Mouse (Mus musculus): Measurements from ENCODE around the gene Ptprn. TPM values are rescaled to one million over a fixed set of nuclear protein-coding genes. Genes with fewer than 3 reads are reported as not detected.

Gene Ptprn
- total and polyA plus RNA-seq, 2 experiments from 2014 or later = 0.04 to 0.16 TPM

GRCm38 (mm10) chr1:75292476-75293330 is 28.4 kb upstream of the Ptprn start:
- 20% methylated on average over 12 of the region's 12 CpGs for WGBS

GRCm38 (mm10) chr1:75291321-75291720 is 27.0 kb upstream of the Ptprn start:
- Histone ChIP-seq H3K4me3 (ENCODE audit: low read depth, low read length) (no peak overlapping the region), H3K9me3 (replicated peaks; ENCODE audit: control insufficient read depth, low read length) (no peaks in the 10 kb centered on the region), H3K4me1 (ENCODE audit: control insufficient read depth, insufficient read depth) (no peaks in the 10 kb centered on the region), H3K27me3 (ENCODE audit: control insufficient read depth, insufficient read depth, low read length) (no peaks in the 10 kb centered on the region), H3K4me2 (ENCODE audit: low read depth, low read length) (no peak overlapping the region), H3K27ac (ENCODE audit: low read depth) (no peak overlapping the region), H3K9ac (replicated peaks; ENCODE audit: low read depth, low read length) (no peak overlapping the region), H3K36me3 (replicated peaks; ENCODE audit: control insufficient read depth, insufficient read depth, low read length) (no peaks in the 10 kb centered on the region)
- DNase-seq (ENCODE audit: low spot score) = no peak
- no peak for ATAC-seq (ENCODE audit: insufficient read depth, low read depth)
- 71% methylated on average over 8 of the region's 8 CpGs for WGBS
- TF ChIP-seq CTCF (IDR thresholded peaks at IDR 0.05; ENCODE audit: low read depth) (no peak), EP300 (IDR thresholded peaks at IDR 0.05; ENCODE audit: low read depth) (no peak)

More at GRCm38 (mm10) chr1:75292476-75293330, 28.4 kb upstream of the Ptprn start:
- DNase-seq (ENCODE audit: low spot score) (peak; percentile 35), ATAC-seq (ENCODE audit: insufficient read depth, low read depth) (peak; percentile 43)
- Histone ChIP-seq H3K4me3 (ENCODE audit: low read depth, low read length) (no peak overlapping the region), H3K27me3 (ENCODE audit: control insufficient read depth, insufficient read depth, low read length) (no peaks in the 10 kb centered on the region), H3K4me1 (ENCODE audit: control insufficient read depth, insufficient read depth) (no peaks in the 10 kb centered on the region), H3K9ac (replicated peaks; ENCODE audit: low read depth, low read length) (no peak overlapping the region), H3K36me3 (replicated peaks; ENCODE audit: control insufficient read depth, insufficient read depth, low read length) (no peaks in the 10 kb centered on the region), H3K27ac (ENCODE audit: low read depth) (peak overlapping the region; percentile 40), H3K4me2 (ENCODE audit: low read depth, low read length) (no peak overlapping the region), H3K9me3 (replicated peaks; ENCODE audit: control insufficient read depth, low read length) (no peaks in the 10 kb centered on the region)
- no peak for TF ChIP-seq CTCF (IDR thresholded peaks at IDR 0.05; ENCODE audit: low read depth)
- TF ChIP-seq EP300 (IDR thresholded peaks at IDR 0.05; ENCODE audit: low read depth) = no peak

GRCm38 (mm10) chr1:75290582-75290981 is 26.3 kb upstream of the Ptprn start:
- H3K9me3 ChIP-seq (replicated peaks; ENCODE audit: control insufficient read depth, low read length) = no peaks in the 10 kb centered on the region
- TF ChIP-seq CTCF (IDR thresholded peaks at IDR 0.05; ENCODE audit: low read depth) (peak; percentile 35), EP300 (IDR thresholded peaks at IDR 0.05; ENCODE audit: low read depth) (no peak)
- H3K4me3 ChIP-seq (ENCODE audit: low read depth, low read length) = no peak overlapping the region
- H3K36me3 ChIP-seq (replicated peaks; ENCODE audit: control insufficient read depth, insufficient read depth, low read length) = no peaks in the 10 kb centered on the region
- no peak overlapping the region for H3K27ac ChIP-seq (ENCODE audit: low read depth)
- H3K9ac ChIP-seq (replicated peaks; ENCODE audit: low read depth, low read length) = no peak overlapping the region
- no peaks in the 10 kb centered on the region for H3K27me3 ChIP-seq (ENCODE audit: control insufficient read depth, insufficient read depth, low read length)
- ATAC-seq (ENCODE audit: insufficient read depth, low read depth) (no peak), DNase-seq (ENCODE audit: low spot score) (no peak)
- H3K4me1 ChIP-seq (ENCODE audit: control insufficient read depth, insufficient read depth) = no peaks in the 10 kb centered on the region
- H3K4me2 ChIP-seq (ENCODE audit: low read depth, low read length) = no peak overlapping the region

GRCm38 (mm10) chr1:75289888-75290431 is 25.7 kb upstream of the Ptprn start:
- no peak overlapping the region for H3K9ac ChIP-seq (replicated peaks; ENCODE audit: low read depth, low read length)
- H3K4me2 ChIP-seq (ENCODE audit: low read depth, low read length) = no peak overlapping the region
- H3K36me3 ChIP-seq (replicated peaks; ENCODE audit: control insufficient read depth, insufficient read depth, low read length) = no peaks in the 10 kb centered on the region
- no peak overlapping the region for H3K27ac ChIP-seq (ENCODE audit: low read depth)
- H3K4me3 ChIP-seq (ENCODE audit: low read depth, low read length) = no peak overlapping the region
- no peak for ATAC-seq (ENCODE audit: insufficient read depth, low read depth)
- no peaks in the 10 kb centered on the region for H3K4me1 ChIP-seq (ENCODE audit: control insufficient read depth, insufficient read depth)
- H3K27me3 ChIP-seq (ENCODE audit: control insufficient read depth, insufficient read depth, low read length) = no peaks in the 10 kb centered on the region
- TF ChIP-seq CTCF (IDR thresholded peaks at IDR 0.05; ENCODE audit: low read depth) = no peak
- no peak for TF ChIP-seq EP300 (IDR thresholded peaks at IDR 0.05; ENCODE audit: low read depth)
- 56% methylated on average over 8 of the region's 8 CpGs for WGBS
- no peak for DNase-seq (ENCODE audit: low spot score)
- no peaks in the 10 kb centered on the region for H3K9me3 ChIP-seq (replicated peaks; ENCODE audit: control insufficient read depth, low read length)

- WGBS = 20% methylated on average over 7 of the region's 7 CpGs
- Histone ChIP-seq H3K27ac (ENCODE audit: low read depth) (no peak overlapping the region), H3K4me3 (ENCODE audit: low read depth, low read length) (no peak overlapping the region), H3K9ac (replicated peaks; ENCODE audit: low read depth, low read length) (no peak overlapping the region), H3K36me3 (replicated peaks; ENCODE audit: control insufficient read depth, insufficient read depth, low read length) (no peaks in the 10 kb centered on the region), H3K4me1 (ENCODE audit: control insufficient read depth, insufficient read depth) (no peaks in the 10 kb centered on the region), H3K4me2 (ENCODE audit: low read depth, low read length) (no peak overlapping the region), H3K9me3 (replicated peaks; ENCODE audit: control insufficient read depth, low read length) (no peaks in the 10 kb centered on the region), H3K27me3 (ENCODE audit: control insufficient read depth, insufficient read depth, low read length) (no peaks in the 10 kb centered on the region)
- ATAC-seq (ENCODE audit: insufficient read depth, low read depth) = 0 out of 2 replicates have a peak, but pooled peaks have one; percentile 21
- no peak for DNase-seq (ENCODE audit: low spot score)
- TF ChIP-seq EP300 (IDR thresholded peaks at IDR 0.05; ENCODE audit: low read depth) (no peak), CTCF (IDR thresholded peaks at IDR 0.05; ENCODE audit: low read depth) (no peak)
These were observed 25.1 kb upstream of the Ptprn start for GRCm38 (mm10) chr1:75289376-75289775.

All from heart, postnatal 0 days (tissue).